Mouse (Mus musculus) heart, embryonic 11.5 days (tissue): ENCODE data around the gene Aox4. TPM values are rescaled to one million over a fixed set of nuclear protein-coding genes. Genes with fewer than 3 reads are reported as not detected.

Experiments used
- ATAC-seq: fragments of 200-750 bp; cut with Nextera tagmentation; replicated peaks from 2 replicates; pipeline ENCODE4 v1.8.0; 2017; ENCODE audit warnings: moderate library complexity; ENCODE audit not compliant: insufficient number of reproducible peaks, low FRiP score, low TSS enrichment
- H3K27ac ChIP-seq: fragments of 300-500 bp; sonication (generic); 2 replicates; pipeline ENCODE4 v1.5.1; 2014; ENCODE audit warnings: mild to moderate bottlenecking, low read depth, low read length
- H3K27me3 ChIP-seq: fragments of 300-500 bp; sonication (generic); 2 replicates; pipeline ENCODE4 v1.6.1; 2014; ENCODE audit warnings: mild to moderate bottlenecking, low read length, mixed read lengths; ENCODE audit not compliant: control insufficient read depth, insufficient read depth
- H3K36me3 ChIP-seq: fragments of 300-500 bp; sonication (generic); 2 replicates; pipeline ENCODE4 v1.6.1; 2014; ENCODE audit warnings: mild to moderate bottlenecking, low read length, moderate library complexity, mixed read lengths; ENCODE audit not compliant: control insufficient read depth, insufficient read depth
- H3K4me1 ChIP-seq: fragments of 300-500 bp; sonication (generic); 2 replicates; pipeline ENCODE4 v1.6.1; 2014; ENCODE audit warnings: low read length; ENCODE audit not compliant: control insufficient read depth, insufficient read depth
- H3K4me2 ChIP-seq: fragments of 300-500 bp; sonication (generic); 2 replicates; pipeline ENCODE4 v1.6.1; 2014; ENCODE audit warnings: mild to moderate bottlenecking, moderate library complexity
- H3K4me3 ChIP-seq: fragments of 300-500 bp; sonication (generic); 2 replicates; pipeline ENCODE4 v1.5.1; 2014; ENCODE audit warnings: low read depth, low read length
- H3K9ac ChIP-seq: fragments of 300-500 bp; sonication (generic); 2 replicates; pipeline ENCODE4 v1.6.1; 2014; ENCODE audit warnings: mild to moderate bottlenecking, low read depth, low read length, moderate library complexity
- H3K9me3 ChIP-seq: fragments of 300-500 bp; sonication (generic); replicated peaks from 2 replicates; pipeline ENCODE4 v1.6.1; 2016; ENCODE audit warnings: low read length; ENCODE audit not compliant: control insufficient read depth
- WGBS: fragments of 180-500 bp; shearing (Covaris S2); extraction: QIAGEN DNeasy Blood & Tissue Kit; methylation state at CpG from one replicate; pipeline ENCODE4 v1.1.7; 2014; ENCODE audit not compliant: insufficient replicate concordance; 5-methylcytosine and 5-hydroxymethylcytosine counted together
- polyA plus RNA-seq: library from polyadenylated mRNA; unstranded; fragments of >200 nt; fragmentation: Nextera tagmentation; extraction: Ambion mirVana; gene quantifications from 2 replicates; pipeline ENCODE4 v1.2.1, GENCODE M21; 2014

Gene Aox4
- polyA plus RNA-seq, 1 experiment from 2014 or later, result 1.4 TPM

- no peaks in the 10 kb centered on the region for H3K36me3 ChIP-seq
- no peak overlapping the region for H3K4me3 ChIP-seq
- H3K4me1 ChIP-seq, result peaks cover 8% of the 10 kb centered on the region; the same call in 1 of the 2 replicates
- H3K9ac ChIP-seq, result no peak overlapping the region
- no peak for ATAC-seq
- WGBS, result 79% methylated on average over 7 of the region's 7 CpGs
- peaks cover 10% of the 10 kb centered on the region; the same call in 1 of the 2 replicates for H3K27me3 ChIP-seq
- H3K27ac ChIP-seq, result no peak overlapping the region
- no peak overlapping the region for H3K4me2 ChIP-seq
- no peaks in the 10 kb centered on the region for H3K9me3 ChIP-seq
These were observed 2.6 kb downstream of the Aox4 start for GRCm38 (mm10) chr1:58212805-58213204.

GRCm38 (mm10) chr1:58213838-58214237 is 3.6 kb downstream of the Aox4 start:
- Histone ChIP-seq H3K9ac (no peak overlapping the region), H3K27me3 (peaks cover 7% of the 10 kb centered on the region; the same call in 1 of the 2 replicates), H3K36me3 (no peaks in the 10 kb centered on the region), H3K27ac (no peak overlapping the region), H3K9me3 (no peaks in the 10 kb centered on the region), H3K4me2 (no peak overlapping the region), H3K4me3 (no peak overlapping the region), H3K4me1 (peaks cover 8% of the 10 kb centered on the region; the same call in 1 of the 2 replicates)
- 70% methylated on average over 5 of the region's 5 CpGs for WGBS
- ATAC-seq, result no peak

GRCm38 (mm10) chr1:58215353-58215752 is 5.2 kb downstream of the Aox4 start:
- Histone ChIP-seq H3K4me1 (peaks cover 8% of the 10 kb centered on the region; the same call in 1 of the 2 replicates), H3K27me3 (peaks cover 4% of the 10 kb centered on the region; the same call in 1 of the 2 replicates), H3K4me3 (no peak overlapping the region), H3K9me3 (no peaks in the 10 kb centered on the region), H3K4me2 (no peak overlapping the region), H3K27ac (no peak overlapping the region), H3K36me3 (no peaks in the 10 kb centered on the region), H3K9ac (no peak overlapping the region)
- ATAC-seq, result no peak
- WGBS, result 88% methylated on average over 4 of the region's 4 CpGs

- Histone ChIP-seq H3K4me2 (no peak overlapping the region), H3K9ac (no peak overlapping the region), H3K4me1 (peaks cover 13% of the 10 kb centered on the region), H3K9me3 (no peaks in the 10 kb centered on the region), H3K36me3 (no peaks in the 10 kb centered on the region), H3K27ac (no peak overlapping the region), H3K27me3 (peaks cover 4% of the 10 kb centered on the region; the same call in 1 of the 2 replicates), H3K4me3 (no peak overlapping the region)
- 76% methylated on average over 7 of the region's 7 CpGs for WGBS
- no peak for ATAC-seq
These were observed 5.8 kb downstream of the Aox4 start for GRCm38 (mm10) chr1:58215956-58216532.

GRCm38 (mm10) chr1:58221070-58221469 is 10.9 kb downstream of the Aox4 start:
- no peak overlapping the region for H3K4me2 ChIP-seq
- H3K27me3 ChIP-seq, result no peaks in the 10 kb centered on the region
- H3K9me3 ChIP-seq, result no peaks in the 10 kb centered on the region
- H3K4me3 ChIP-seq, result no peak overlapping the region
- WGBS, result 43% methylated on average over 6 of the region's 6 CpGs
- H3K36me3 ChIP-seq, result no peaks in the 10 kb centered on the region
- no peak for ATAC-seq
- H3K4me1 ChIP-seq, result peaks cover 11% of the 10 kb centered on the region; the same call in 1 of the 2 replicates
- no peak overlapping the region for H3K27ac ChIP-seq
- H3K9ac ChIP-seq, result no peak overlapping the region

GRCm38 (mm10) chr1:58221879-58222278 is 11.7 kb downstream of the Aox4 start:
- no peak overlapping the region for H3K9ac ChIP-seq
- H3K9me3 ChIP-seq, result no peaks in the 10 kb centered on the region
- ATAC-seq, result no peak
- H3K4me2 ChIP-seq, result no peak overlapping the region
- no peaks in the 10 kb centered on the region for H3K27me3 ChIP-seq
- H3K27ac ChIP-seq, result no peak overlapping the region
- 68% methylated on average over 5 of the region's 5 CpGs for WGBS
- H3K36me3 ChIP-seq, result no peaks in the 10 kb centered on the region
- peaks cover 11% of the 10 kb centered on the region; the same call in 1 of the 2 replicates for H3K4me1 ChIP-seq
- no peak overlapping the region for H3K4me3 ChIP-seq

- H3K4me3 ChIP-seq, result no peak overlapping the region
- no peaks in the 10 kb centered on the region for H3K27me3 ChIP-seq
- WGBS, result 68% methylated on average over 6 of the region's 6 CpGs
- H3K9me3 ChIP-seq, result no peaks in the 10 kb centered on the region
- no peak overlapping the region for H3K9ac ChIP-seq
- 0 out of 2 replicates have a peak, but pooled peaks cover 3% of the 10 kb centered on the region for H3K4me1 ChIP-seq
- ATAC-seq, result no peak
- no peaks in the 10 kb centered on the region for H3K36me3 ChIP-seq
- no peak overlapping the region for H3K27ac ChIP-seq
- H3K4me2 ChIP-seq, result no peak overlapping the region
These were observed 17.9 kb downstream of the Aox4 start for GRCm38 (mm10) chr1:58228086-58228485.

- ATAC-seq, result no peak
- H3K9ac ChIP-seq, result no peak overlapping the region
- 0 out of 2 replicates have a peak, but pooled peaks cover 3% of the 10 kb centered on the region for H3K4me1 ChIP-seq
- no peaks in the 10 kb centered on the region for H3K27me3 ChIP-seq
- no peak overlapping the region for H3K4me3 ChIP-seq
- no peak overlapping the region for H3K27ac ChIP-seq
- no peak overlapping the region for H3K4me2 ChIP-seq
- H3K9me3 ChIP-seq, result no peaks in the 10 kb centered on the region
- H3K36me3 ChIP-seq, result no peaks in the 10 kb centered on the region
These were observed 18.7 kb downstream of the Aox4 start for GRCm38 (mm10) chr1:58228916-58229315.

- H3K36me3 ChIP-seq, result no peaks in the 10 kb centered on the region
- H3K27ac ChIP-seq, result no peak overlapping the region
- ATAC-seq, result no peak
- no peaks in the 10 kb centered on the region for H3K9me3 ChIP-seq
- H3K4me1 ChIP-seq, result 0 out of 2 replicates have a peak, but pooled peaks cover 3% of the 10 kb centered on the region
- H3K4me2 ChIP-seq, result no peak overlapping the region
- WGBS, result 76% methylated on average over 4 of the region's 4 CpGs
- H3K27me3 ChIP-seq, result no peaks in the 10 kb centered on the region
- H3K9ac ChIP-seq, result no peak overlapping the region
- H3K4me3 ChIP-seq, result no peak overlapping the region
These were observed 19.6 kb downstream of the Aox4 start for GRCm38 (mm10) chr1:58229774-58230173.
